Mouse (Mus musculus): ENCODE data around the gene Trim27. TPM values are rescaled to one million over a fixed set of nuclear protein-coding genes. Genes with fewer than 3 reads are reported as not detected.
A peak's percentile ranks its signal among the peaks of the same experiment; 100 is the strongest.

Gene Trim27
- total and polyA plus RNA-seq, 3 experiments = 134 to 198 (median 146) TPM

GRCm38 (mm10) chr13:21185521-21185920 lies 6.3 kb downstream of the Trim27 start:
- dilution Hi-C loops (cut with MboI; ENCODE audit: extremely low pct_ligation_motif_present, extremely low pct_unique_long_range_greater_than_20kb, low sequenced_read_pairs) = no loop called here
- Histone ChIP-seq H3K27ac (ENCODE audit: insufficient read depth, low read depth) (no peak overlapping the region), H3K4me1 (ENCODE audit: control insufficient read depth in 1 of 2, insufficient read depth in 2 of 2) (peaks cover 6 to 44% of the 10 kb centered on the region in 2 experiments), H3K79me2 (replicated peaks; ENCODE audit: control insufficient read depth, extremely low read depth, insufficient read depth, poor library complexity, severe bottlenecking) (peaks cover 51% of the 10 kb centered on the region), H3K4me2 (ENCODE audit: insufficient read depth, low read depth, poor library complexity, severe bottlenecking) (no peak overlapping the region), H3K27me3 (replicated peaks) (no peaks in the 10 kb centered on the region), H3K36me3 (replicated peaks in 1 of 2; ENCODE audit: control insufficient read depth in 1 of 2, insufficient read depth in 1 of 2, low read length in 1 of 2) (peaks cover 67 to 89% of the 10 kb centered on the region in 2 experiments), H3K9ac (ENCODE audit: insufficient read depth, low read depth) (no peak overlapping the region), H3K9me3 (replicated peaks; ENCODE audit: low read length) (no peaks in the 10 kb centered on the region), H3K4me3 (replicated peaks in 1 of 3; ENCODE audit: low read depth in 2 of 3, low read length in 2 of 3, poor library complexity in 1 of 3) (no peak overlapping the region)
- no peak for TF ChIP-seq JUND (conservative IDR thresholded peaks at IDR 0.05; ENCODE audit: low read depth, low read length)
- no peak for TF ChIP-seq NRF1 (IDR thresholded peaks at IDR 0.05; ENCODE audit: low read depth, low read length)
- TF ChIP-seq MAZ (IDR thresholded peaks at IDR 0.05; ENCODE audit: low read depth, low read length) = no peak
- TF ChIP-seq RAD21 (IDR thresholded peaks at IDR 0.05; ENCODE audit: low read depth, low read length) = no peak
- no peak for TF ChIP-seq EP300 (IDR thresholded peaks at IDR 0.05; ENCODE audit: low read length)
- TF ChIP-seq CTCF (conservative IDR thresholded peaks at IDR 0.05 in 1 of 2, IDR thresholded peaks at IDR 0.05 in 1 of 2; ENCODE audit: low read depth in 2 of 2, low read length in 2 of 2) = no peak
- TF ChIP-seq CHD1 (IDR thresholded peaks at IDR 0.05; ENCODE audit: low read depth, low read length) = no peak
- no peak for TF ChIP-seq E2F4 (IDR thresholded peaks at IDR 0.05; ENCODE audit: insufficient replicate concordance, low read depth, low read length)
- no peak for TF ChIP-seq UBTF (IDR thresholded peaks at IDR 0.05; ENCODE audit: low read depth, low read length)
- TF ChIP-seq ETS1 (conservative IDR thresholded peaks at IDR 0.05; ENCODE audit: low read depth, low read length) = no peak
- no peak for TF ChIP-seq SIN3A (IDR thresholded peaks at IDR 0.05; ENCODE audit: low read length)
- no peak for TF ChIP-seq JUN (IDR thresholded peaks at IDR 0.05; ENCODE audit: insufficient read depth, low read depth, low read length)
- DNase-seq (ENCODE audit: extremely low read depth) = no peak
- in situ Hi-C loops (cut with MboI; ENCODE audit: low pct_ligation_motif_present, low pct_unique_long_range_greater_than_20kb, low sequenced_read_pairs) = no loop called here

- TF ChIP-seq MAFK (IDR thresholded peaks at IDR 0.05; ENCODE audit: insufficient replicate concordance, low read length) (no peak), POLR2AphosphoS2 (IDR thresholded peaks at IDR 0.05; ENCODE audit: low read depth, low read length) (peak; percentile 84; the same call in 1 of the 2 replicates), TCF12 (IDR thresholded peaks at IDR 0.05; ENCODE audit: low read depth, low read length) (no peak), KAT2A (IDR thresholded peaks at IDR 0.05; ENCODE audit: insufficient replicate concordance, low read length) (no peak)
- no peaks in the 10 kb centered on the region for H3K27me3 ChIP-seq (replicated peaks)
- no peak overlapping the region for H3K27ac ChIP-seq (ENCODE audit: insufficient read depth, low read depth)
- H3K4me2 ChIP-seq (ENCODE audit: insufficient read depth, low read depth, poor library complexity, severe bottlenecking) = no peak overlapping the region
- H3K36me3 ChIP-seq (replicated peaks in 1 of 2; ENCODE audit: control insufficient read depth in 1 of 2, insufficient read depth in 1 of 2, low read length in 1 of 2) = peaks cover 18 to 49% of the 10 kb centered on the region in 2 experiments
- dilution Hi-C loops (cut with MboI; ENCODE audit: extremely low pct_ligation_motif_present, extremely low pct_unique_long_range_greater_than_20kb, low sequenced_read_pairs) = no loop called here
- H3K79me2 ChIP-seq (replicated peaks; ENCODE audit: control insufficient read depth, extremely low read depth, insufficient read depth, poor library complexity, severe bottlenecking) = no peaks in the 10 kb centered on the region
- DNase-seq (ENCODE audit: extremely low read depth) = no peak
- H3K9me3 ChIP-seq (replicated peaks; ENCODE audit: low read length) = no peaks in the 10 kb centered on the region
- no peak overlapping the region for H3K9ac ChIP-seq (ENCODE audit: insufficient read depth, low read depth)
- no peak overlapping the region for H3K4me3 ChIP-seq (replicated peaks in 1 of 3; ENCODE audit: low read depth in 2 of 3, low read length in 2 of 3, poor library complexity in 1 of 3)
- in situ Hi-C loops (cut with MboI; ENCODE audit: low pct_ligation_motif_present, low pct_unique_long_range_greater_than_20kb, low sequenced_read_pairs) = no loop called here
- peaks cover 0 to 12% of the 10 kb centered on the region in 2 experiments; a peak in 1 of 4 replicates for H3K4me1 ChIP-seq (ENCODE audit: control insufficient read depth in 1 of 2, insufficient read depth in 2 of 2)
Measured at GRCm38 (mm10) chr13:21195406-21196228, 16.4 kb downstream of the Trim27 start.

Data from CH12.LX (cell line).